Mouse (Mus musculus): ENCODE results near the gene D330020A13Rik.
A peak's percentile ranks its signal among the peaks of the same experiment; 100 is the strongest.

D330020A13Rik gene

GRCm38 (mm10) chr6:120296589-120296988 lies 2.4 kb downstream of the D330020A13Rik start:
- DNase-seq (ENCODE audit: low read depth, low spot score), result peak; percentile 53

- DNase-seq (ENCODE audit: low read depth, low spot score), result peak; percentile 87
Measured at GRCm38 (mm10) chr6:120301137-120301536, 7.0 kb downstream of the D330020A13Rik start.

GRCm38 (mm10) chr6:120302755-120303316 lies 8.7 kb downstream of the D330020A13Rik start:
- DNase-seq (ENCODE audit: low read depth, low spot score), result peak; percentile 57

- DNase-seq (ENCODE audit: low read depth, low spot score), result peak; percentile 92
Measured at GRCm38 (mm10) chr6:120306859-120307594, 12.9 kb downstream of the D330020A13Rik start.

- DNase-seq (ENCODE audit: low read depth, low spot score), result no peak
Measured at GRCm38 (mm10) chr6:120309338-120309737, 15.2 kb downstream of the D330020A13Rik start.

GRCm38 (mm10) chr6:120309787-120310186 lies 15.6 kb downstream of the D330020A13Rik start:
- no peak for DNase-seq (ENCODE audit: low read depth, low spot score)

- DNase-seq (ENCODE audit: low read depth, low spot score), result no peak
Measured at GRCm38 (mm10) chr6:120312443-120312842, 18.3 kb downstream of the D330020A13Rik start.

- DNase-seq (ENCODE audit: low read depth, low spot score), result no peak
Measured at GRCm38 (mm10) chr6:120318303-120318940, 24.3 kb downstream of the D330020A13Rik start.

- DNase-seq (ENCODE audit: low read depth, low spot score), result no peak
Measured at GRCm38 (mm10) chr6:120319129-120319528, 25.0 kb downstream of the D330020A13Rik start.

GRCm38 (mm10) chr6:120320369-120320768 lies 26.2 kb downstream of the D330020A13Rik start:
- peak; percentile 60 for DNase-seq (ENCODE audit: low read depth, low spot score)

GRCm38 (mm10) chr6:120324295-120324927 lies 30.2 kb downstream of the D330020A13Rik start:
- DNase-seq (ENCODE audit: low read depth, low spot score), result peak; percentile 89

GRCm38 (mm10) chr6:120332351-120332750 lies 38.2 kb downstream of the D330020A13Rik start:
- no peak for DNase-seq (ENCODE audit: low read depth, low spot score)

GRCm38 (mm10) chr6:120343992-120344391 lies 49.8 kb downstream of the D330020A13Rik start:
- DNase-seq (ENCODE audit: low read depth, low spot score), result no peak
